Mouse (Mus musculus): ENCODE measurements at regions not wholly inside any gene's neighbourhood (a gene's known extent, or its start where the extent isn't known, plus 50 kb on each side); places are given as distances from the start of the nearest gene placed in this dataset.
A peak's percentile ranks its signal among the peaks of the same experiment; 100 is the strongest.

DNA sequence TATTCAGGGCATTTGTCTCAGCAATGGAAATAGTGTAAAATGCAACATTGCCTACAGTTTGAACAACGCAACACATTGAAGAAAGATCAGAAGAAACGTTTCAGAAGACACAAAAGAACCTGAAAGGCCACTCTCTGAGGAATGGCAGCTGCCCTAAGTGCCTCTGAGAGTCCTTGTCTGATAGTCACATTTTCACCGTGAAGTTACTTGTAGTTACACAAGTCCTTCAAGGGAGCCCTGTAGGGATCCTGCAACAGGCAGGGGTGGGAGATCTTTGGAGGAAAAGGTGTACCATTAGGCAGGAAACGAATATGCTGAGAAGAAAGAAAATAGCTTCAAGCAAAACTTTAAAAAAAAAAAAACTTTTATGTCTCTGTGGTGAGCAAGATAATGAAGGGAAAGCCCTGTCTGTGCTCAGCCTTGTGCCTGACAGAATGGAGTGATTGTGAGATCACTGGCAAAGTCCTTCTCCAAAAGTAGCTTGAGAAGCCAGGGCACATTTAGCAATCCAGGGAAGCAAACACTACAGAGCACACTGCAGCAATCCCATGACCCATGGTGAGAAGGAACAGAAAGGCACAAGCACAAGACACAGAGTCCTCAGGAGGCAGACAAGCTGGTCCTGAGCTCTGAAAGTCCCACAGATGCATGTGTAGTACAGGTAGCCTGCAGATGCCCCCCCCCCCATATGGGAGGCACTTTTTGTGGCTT is 112.3 kb upstream of the Tnfaip3 start:
- no peak for ATAC-seq
- Histone ChIP-seq H3K4me2 (ENCODE audit: low read length) (no peak overlapping the region), H3K9ac (replicated peaks; ENCODE audit: low read depth, low read length) (no peak overlapping the region), H3K4me3 (replicated peaks; ENCODE audit: low read length) (no peak overlapping the region), H3K27me3 (replicated peaks; ENCODE audit: control insufficient read depth, insufficient read depth, low read length) (no peaks in the 10 kb centered on the region), H3K27ac (ENCODE audit: low read length) (no peak overlapping the region), H3K4me1 (replicated peaks; ENCODE audit: control insufficient read depth, insufficient read depth, low read length) (no peaks in the 10 kb centered on the region), H3K9me3 (ENCODE audit: control insufficient read depth, low read length) (no peaks in the 10 kb centered on the region), H3K36me3 (ENCODE audit: control insufficient read depth, insufficient read depth) (no peaks in the 10 kb centered on the region)
- WGBS: 68% methylated on average over 4 of the region's 4 CpGs

DNA sequence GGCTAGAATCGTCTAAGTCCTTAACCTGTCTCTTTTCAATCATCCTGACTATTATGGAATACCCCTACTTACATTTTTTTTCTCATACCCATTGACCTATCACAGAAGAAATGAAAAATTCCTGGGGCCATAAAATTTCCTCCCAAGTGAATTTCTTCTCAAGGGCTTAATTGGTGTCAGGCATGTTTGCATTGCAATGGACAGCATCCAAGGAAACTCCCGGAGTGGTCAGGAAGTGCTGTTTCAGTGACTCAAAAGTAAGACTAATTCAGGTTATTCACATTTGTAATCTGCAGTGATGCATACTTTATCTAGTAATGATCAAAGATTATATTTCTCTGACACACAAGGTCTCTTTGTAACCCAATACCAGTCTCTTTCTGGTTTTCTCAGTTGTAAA is 111.5 kb upstream of the Tnfaip3 start:
- H3K4me1 ChIP-seq (replicated peaks; ENCODE audit: control insufficient read depth, insufficient read depth, low read length): no peaks in the 10 kb centered on the region
- H3K4me3 ChIP-seq (replicated peaks; ENCODE audit: low read length): no peak overlapping the region
- H3K9me3 ChIP-seq (ENCODE audit: control insufficient read depth, low read length): no peaks in the 10 kb centered on the region
- 68% methylated on average over 2 of the region's 2 CpGs for WGBS
- no peak overlapping the region for H3K27ac ChIP-seq (ENCODE audit: low read length)
- no peak overlapping the region for H3K9ac ChIP-seq (replicated peaks; ENCODE audit: low read depth, low read length)
- H3K36me3 ChIP-seq (ENCODE audit: control insufficient read depth, insufficient read depth): no peaks in the 10 kb centered on the region
- no peak for ATAC-seq
- no peaks in the 10 kb centered on the region for H3K27me3 ChIP-seq (replicated peaks; ENCODE audit: control insufficient read depth, insufficient read depth, low read length)
- H3K4me2 ChIP-seq (ENCODE audit: low read length): no peak overlapping the region

DNA sequence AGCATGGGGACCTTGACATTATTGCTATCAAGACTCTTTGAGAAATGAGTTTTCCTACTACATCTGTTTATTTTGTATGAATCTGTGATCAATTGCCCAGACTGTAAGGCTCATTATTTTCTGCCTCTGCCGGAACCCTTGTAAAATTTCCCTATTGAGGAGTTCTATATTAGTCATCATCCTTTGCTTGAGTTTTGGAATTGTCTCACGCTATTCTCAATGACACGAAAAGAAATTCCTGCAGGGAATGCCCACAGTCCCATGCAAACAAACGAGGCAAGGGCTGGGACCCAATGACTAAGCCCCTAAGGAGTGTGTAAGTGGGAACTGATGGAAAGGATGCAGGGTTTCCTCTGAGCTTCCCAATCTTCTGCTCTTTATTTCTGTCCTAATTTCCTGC is 111.0 kb upstream of the Tnfaip3 start:
- 73% methylated on average over 4 of the region's 4 CpGs for WGBS
- Histone ChIP-seq H3K4me3 (replicated peaks; ENCODE audit: low read length) (no peak overlapping the region), H3K27me3 (replicated peaks; ENCODE audit: control insufficient read depth, insufficient read depth, low read length) (no peaks in the 10 kb centered on the region), H3K27ac (ENCODE audit: low read length) (no peak overlapping the region), H3K36me3 (ENCODE audit: control insufficient read depth, insufficient read depth) (no peaks in the 10 kb centered on the region), H3K9me3 (ENCODE audit: control insufficient read depth, low read length) (no peaks in the 10 kb centered on the region), H3K4me1 (replicated peaks; ENCODE audit: control insufficient read depth, insufficient read depth, low read length) (no peaks in the 10 kb centered on the region), H3K9ac (replicated peaks; ENCODE audit: low read depth, low read length) (no peak overlapping the region), H3K4me2 (ENCODE audit: low read length) (no peak overlapping the region)
- no peak for ATAC-seq

DNA sequence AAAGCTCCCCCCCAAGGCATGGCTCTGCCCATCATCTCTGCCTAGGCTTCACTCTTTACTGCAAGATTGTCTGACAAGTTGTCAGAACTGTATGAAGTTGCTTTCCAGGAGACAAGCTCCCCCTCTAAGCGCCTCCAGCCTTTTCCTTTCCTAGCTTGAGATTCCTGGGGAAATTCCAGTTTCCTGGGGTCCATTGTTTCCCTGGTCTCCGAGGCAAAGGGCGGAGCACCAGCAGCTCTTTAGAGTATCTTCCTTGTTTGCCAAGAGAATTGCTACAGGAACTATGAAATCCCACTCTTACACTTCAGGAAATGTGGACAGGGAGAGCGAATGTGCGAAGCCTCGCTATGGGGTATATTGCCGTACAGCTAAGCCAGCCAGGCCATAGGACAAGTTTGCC is 108.2 kb upstream of the Tnfaip3 start:
- H3K4me2 ChIP-seq (ENCODE audit: low read length): no peak overlapping the region
- H3K27me3 ChIP-seq (replicated peaks; ENCODE audit: control insufficient read depth, insufficient read depth, low read length): no peaks in the 10 kb centered on the region
- H3K9me3 ChIP-seq (ENCODE audit: control insufficient read depth, low read length): no peaks in the 10 kb centered on the region
- ATAC-seq: no peak
- H3K36me3 ChIP-seq (ENCODE audit: control insufficient read depth, insufficient read depth): no peaks in the 10 kb centered on the region
- 58% methylated on average over 7 of the region's 7 CpGs for WGBS
- no peak overlapping the region for H3K4me3 ChIP-seq (replicated peaks; ENCODE audit: low read length)
- H3K27ac ChIP-seq (ENCODE audit: low read length): no peak overlapping the region
- H3K4me1 ChIP-seq (replicated peaks; ENCODE audit: control insufficient read depth, insufficient read depth, low read length): no peaks in the 10 kb centered on the region
- H3K9ac ChIP-seq (replicated peaks; ENCODE audit: low read depth, low read length): no peak overlapping the region

DNA sequence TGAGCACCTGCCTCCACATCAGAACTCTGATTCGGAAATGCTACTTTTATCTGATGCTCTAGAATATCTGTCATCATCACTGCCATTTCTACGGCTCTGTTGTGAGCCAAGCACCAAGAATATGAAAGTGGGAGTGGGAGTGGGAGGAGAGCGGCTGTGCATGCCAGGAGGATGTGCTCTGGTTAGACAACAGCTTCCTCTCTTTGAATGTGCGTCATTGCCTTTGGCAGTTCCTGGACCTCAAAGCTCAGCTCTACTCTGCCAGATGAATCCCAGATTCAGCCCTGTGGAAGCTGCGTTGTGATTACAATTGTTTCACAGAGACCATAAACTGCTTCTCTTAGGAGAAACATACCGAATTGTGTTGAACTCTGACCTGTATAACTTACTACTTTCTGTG is 106.8 kb upstream of the Tnfaip3 start:
- H3K27ac ChIP-seq (ENCODE audit: low read length): no peak overlapping the region
- no peak for ATAC-seq

DNA sequence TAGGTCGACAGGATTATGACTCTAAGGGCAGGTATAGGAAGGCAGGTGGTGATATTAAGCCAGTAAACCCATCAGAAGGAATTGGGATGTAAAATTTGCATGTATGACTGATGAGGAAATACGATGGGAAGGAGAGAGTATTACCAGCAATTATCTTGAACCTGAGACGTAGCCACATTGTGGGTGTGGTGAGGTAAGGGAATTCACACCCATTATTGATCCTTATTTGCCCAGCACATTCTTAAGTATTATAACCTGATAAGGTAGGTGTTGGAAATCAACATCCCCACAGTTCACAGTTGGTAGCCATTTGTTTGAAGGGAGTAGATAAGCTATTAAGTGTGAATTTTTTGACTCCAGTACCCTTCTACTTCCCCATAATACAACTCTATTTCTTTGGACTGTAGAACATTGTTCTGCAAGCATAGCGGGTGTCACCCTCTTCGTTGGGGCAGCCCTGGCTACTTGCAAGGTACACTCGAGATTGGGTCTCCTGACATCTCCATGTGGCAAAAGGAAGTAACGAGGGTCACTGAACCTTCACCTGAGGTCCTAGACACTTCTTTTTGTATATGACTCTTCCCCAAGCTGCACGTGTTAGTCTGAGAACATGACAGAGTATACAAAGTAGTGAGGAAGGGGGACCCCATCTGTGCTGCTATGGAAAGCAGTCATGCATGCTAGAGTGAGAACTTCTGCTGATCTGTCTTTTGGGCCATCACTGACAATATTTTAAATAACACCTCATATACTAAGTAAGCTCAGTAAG is 104.0 kb upstream of the Tnfaip3 start:
- no peaks in the 10 kb centered on the region for H3K36me3 ChIP-seq (ENCODE audit: control insufficient read depth, insufficient read depth)
- H3K4me2 ChIP-seq (ENCODE audit: low read length): no peak overlapping the region
- H3K27me3 ChIP-seq (replicated peaks; ENCODE audit: control insufficient read depth, insufficient read depth, low read length): no peaks in the 10 kb centered on the region
- WGBS: 86% methylated on average over 8 of the region's 8 CpGs
- ATAC-seq: no peak
- H3K4me3 ChIP-seq (replicated peaks; ENCODE audit: low read length): no peak overlapping the region
- H3K4me1 ChIP-seq (replicated peaks; ENCODE audit: control insufficient read depth, insufficient read depth, low read length): 0 out of 2 replicates have a peak, but pooled peaks cover 3% of the 10 kb centered on the region
- no peak overlapping the region for H3K9ac ChIP-seq (replicated peaks; ENCODE audit: low read depth, low read length)
- no peak overlapping the region for H3K27ac ChIP-seq (ENCODE audit: low read length)
- no peaks in the 10 kb centered on the region for H3K9me3 ChIP-seq (ENCODE audit: control insufficient read depth, low read length)

More for the DNA sequence above, 106.8 kb upstream of the Tnfaip3 start:
- Histone ChIP-seq H3K4me3 (replicated peaks; ENCODE audit: low read length) (no peak overlapping the region), H3K9me3 (ENCODE audit: control insufficient read depth, low read length) (no peaks in the 10 kb centered on the region), H3K9ac (replicated peaks; ENCODE audit: low read depth, low read length) (no peak overlapping the region), H3K27me3 (replicated peaks; ENCODE audit: control insufficient read depth, insufficient read depth, low read length) (no peaks in the 10 kb centered on the region), H3K4me2 (ENCODE audit: low read length) (no peak overlapping the region), H3K36me3 (ENCODE audit: control insufficient read depth, insufficient read depth) (no peaks in the 10 kb centered on the region), H3K4me1 (replicated peaks; ENCODE audit: control insufficient read depth, insufficient read depth, low read length) (0 out of 2 replicates have a peak, but pooled peaks cover 3% of the 10 kb centered on the region)
- 74% methylated on average over 6 of the region's 6 CpGs for WGBS

DNA sequence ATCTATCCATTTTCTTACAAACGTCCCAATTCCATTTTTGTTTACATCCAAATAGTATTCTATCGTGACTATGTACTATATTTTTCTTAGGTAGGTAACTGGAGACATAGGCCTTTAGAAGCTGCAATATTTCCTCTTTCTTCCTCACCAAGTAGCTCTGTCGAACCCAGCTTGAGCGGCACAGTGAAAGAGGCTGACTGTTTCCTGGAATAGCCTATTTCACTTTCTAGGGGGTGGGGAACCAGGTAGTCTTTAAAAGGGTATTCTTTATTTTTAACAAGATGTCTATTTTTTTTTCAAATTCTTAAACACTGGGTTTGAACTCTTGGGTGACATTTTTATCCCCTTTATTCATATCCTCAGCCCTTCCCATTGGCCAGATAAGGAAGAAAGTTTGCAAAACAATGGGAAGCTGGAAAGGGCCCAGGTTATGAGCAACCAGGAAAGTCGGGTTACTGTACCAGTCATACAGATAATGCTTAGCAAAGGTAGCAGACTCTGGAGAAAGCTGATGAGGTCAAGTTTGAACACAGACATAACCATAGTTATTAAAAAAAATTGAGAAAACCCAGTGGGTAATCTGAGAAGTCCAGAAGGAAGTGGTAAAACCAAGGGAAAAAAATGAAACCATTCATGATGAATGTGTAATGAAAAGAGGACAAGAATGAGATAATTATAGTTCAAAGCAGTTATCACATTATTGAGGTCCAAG is 103.3 kb upstream of the Tnfaip3 start:
- WGBS: 80% methylated on average over 5 of the region's 5 CpGs
- no peak overlapping the region for H3K4me3 ChIP-seq (replicated peaks; ENCODE audit: low read length)
- no peaks in the 10 kb centered on the region for H3K36me3 ChIP-seq (ENCODE audit: control insufficient read depth, insufficient read depth)
- ATAC-seq: no peak
- no peak overlapping the region for H3K27ac ChIP-seq (ENCODE audit: low read length)
- H3K27me3 ChIP-seq (replicated peaks; ENCODE audit: control insufficient read depth, insufficient read depth, low read length): no peaks in the 10 kb centered on the region
- no peak overlapping the region for H3K9ac ChIP-seq (replicated peaks; ENCODE audit: low read depth, low read length)
- no peak overlapping the region for H3K4me2 ChIP-seq (ENCODE audit: low read length)
- H3K4me1 ChIP-seq (replicated peaks; ENCODE audit: control insufficient read depth, insufficient read depth, low read length): 0 out of 2 replicates have a peak, but pooled peaks cover 3% of the 10 kb centered on the region
- H3K9me3 ChIP-seq (ENCODE audit: control insufficient read depth, low read length): no peaks in the 10 kb centered on the region

DNA sequence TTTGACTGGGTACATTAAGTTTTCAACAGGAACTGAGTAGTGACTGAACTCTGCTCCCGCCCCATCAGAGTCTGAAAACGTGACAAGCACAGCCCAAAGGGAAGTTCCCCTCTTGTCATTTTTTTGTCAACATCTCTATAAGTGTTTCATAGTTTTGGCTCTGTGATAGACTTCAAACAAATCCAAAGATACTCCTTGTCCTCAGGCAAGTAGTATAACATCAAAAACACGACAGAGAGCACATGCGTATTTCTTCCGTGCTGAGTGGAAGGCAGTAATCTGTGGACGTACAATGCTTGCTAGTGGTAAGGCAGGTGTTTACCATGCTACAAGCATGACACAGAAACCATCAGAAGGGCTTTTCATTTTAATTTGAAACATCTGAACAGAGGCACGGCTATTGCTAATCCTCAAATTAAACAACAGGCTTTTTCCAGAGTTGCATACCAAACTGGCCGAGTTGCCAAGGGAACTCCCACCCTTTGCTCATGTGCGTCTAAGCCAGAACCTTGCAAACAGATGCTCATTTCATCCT is 101.7 kb upstream of the Tnfaip3 start:
- peak; percentile 36; the same call in 1 of the 2 replicates for ATAC-seq
- H3K27me3 ChIP-seq (replicated peaks; ENCODE audit: control insufficient read depth, insufficient read depth, low read length): no peaks in the 10 kb centered on the region
- no peaks in the 10 kb centered on the region for H3K9me3 ChIP-seq (ENCODE audit: control insufficient read depth, low read length)
- H3K4me1 ChIP-seq (replicated peaks; ENCODE audit: control insufficient read depth, insufficient read depth, low read length): 0 out of 2 replicates have a peak, but pooled peaks cover 3% of the 10 kb centered on the region
- no peak overlapping the region for H3K27ac ChIP-seq (ENCODE audit: low read length)
- no peak overlapping the region for H3K4me3 ChIP-seq (replicated peaks; ENCODE audit: low read length)
- WGBS: 29% methylated on average over 9 of the region's 9 CpGs
- no peaks in the 10 kb centered on the region for H3K36me3 ChIP-seq (ENCODE audit: control insufficient read depth, insufficient read depth)
- H3K4me2 ChIP-seq (ENCODE audit: low read length): no peak overlapping the region
- no peak overlapping the region for H3K9ac ChIP-seq (replicated peaks; ENCODE audit: low read depth, low read length)

DNA sequence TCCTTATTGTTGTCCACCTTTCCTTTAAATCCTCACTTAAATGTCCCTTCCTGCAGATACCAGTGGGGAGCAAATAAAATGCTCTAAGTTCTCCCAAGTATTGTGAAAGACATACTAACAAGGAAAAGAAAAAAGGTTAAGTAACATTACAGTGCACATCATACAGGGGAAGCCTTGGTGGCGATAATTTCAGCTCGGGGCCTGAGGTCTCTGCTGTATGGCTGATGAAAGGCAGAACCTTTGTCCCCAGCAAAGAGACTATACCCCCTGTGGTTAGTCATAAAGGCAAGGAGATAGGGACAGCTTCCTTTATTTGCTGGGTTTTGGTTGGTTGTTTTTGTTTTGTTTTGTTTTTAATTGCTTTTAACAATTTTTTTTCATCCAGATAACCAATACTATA is 97.0 kb upstream of the Tnfaip3 start:
- Histone ChIP-seq H3K27me3 (replicated peaks; ENCODE audit: control insufficient read depth, insufficient read depth, low read length) (no peaks in the 10 kb centered on the region), H3K9ac (replicated peaks; ENCODE audit: low read depth, low read length) (no peak overlapping the region), H3K4me2 (ENCODE audit: low read length) (no peak overlapping the region), H3K9me3 (ENCODE audit: control insufficient read depth, low read length) (no peaks in the 10 kb centered on the region), H3K4me1 (replicated peaks; ENCODE audit: control insufficient read depth, insufficient read depth, low read length) (0 out of 2 replicates have a peak, but pooled peaks cover 3% of the 10 kb centered on the region), H3K36me3 (ENCODE audit: control insufficient read depth, insufficient read depth) (no peaks in the 10 kb centered on the region), H3K4me3 (replicated peaks; ENCODE audit: low read length) (no peak overlapping the region), H3K27ac (ENCODE audit: low read length) (no peak overlapping the region)
- whole genome bisulfite sequencing: 51% methylated on average over 2 of the region's 2 CpGs
- no peak for ATAC-seq
